Mouse (Mus musculus): ENCODE results near the gene Acod1.

- TF ChIP-seq ZC3H11A (IDR thresholded peaks at IDR 0.05; ENCODE audit: low read depth, low read length) = no peak
- no peak for TF ChIP-seq RCOR1 (conservative IDR thresholded peaks at IDR 0.05; ENCODE audit: low read depth, low read length)
- TF ChIP-seq EP300 (IDR thresholded peaks at IDR 0.05; ENCODE audit: low read length) = no peak
- no peak for TF ChIP-seq E2F4 (IDR thresholded peaks at IDR 0.05; ENCODE audit: insufficient replicate concordance, low read depth, low read length)
- no peak for TF ChIP-seq POLR2A (IDR thresholded peaks at IDR 0.05; ENCODE audit: low read depth, low read length)
- TF ChIP-seq MAX (IDR thresholded peaks at IDR 0.05; ENCODE audit: low read length) = no peak
- no peak for TF ChIP-seq ZNF384 (IDR thresholded peaks at IDR 0.05; ENCODE audit: low read depth, low read length)
- no peak for TF ChIP-seq ZMIZ1 (IDR thresholded peaks at IDR 0.05; ENCODE audit: low read depth, low read length)
- no peak for TF ChIP-seq CTCF (conservative IDR thresholded peaks at IDR 0.05 in 1 of 2, IDR thresholded peaks at IDR 0.05 in 1 of 2; ENCODE audit: low read depth in 2 of 2, low read length in 2 of 2)
- TF ChIP-seq KAT2A (IDR thresholded peaks at IDR 0.05; ENCODE audit: insufficient replicate concordance, low read length) = no peak
- no peak for TF ChIP-seq GABPA (IDR thresholded peaks at IDR 0.05; ENCODE audit: insufficient replicate concordance, low read depth, low read length)
- TF ChIP-seq NELFE (IDR thresholded peaks at IDR 0.05; ENCODE audit: low read depth, low read length) = no peak
- no peak for TF ChIP-seq MEF2A (IDR thresholded peaks at IDR 0.05; ENCODE audit: borderline replicate concordance, low read depth, low read length)
Measured at GRCm38 (mm10) chr14:103079209-103079977, 32.6 kb downstream of the Acod1 start.

All from CH12.LX (cell line).